Mouse (Mus musculus) neural tube, embryonic 13.5 days (tissue): Measurements from ENCODE around the gene Smarcb1. TPM values are rescaled to one million over a fixed set of nuclear protein-coding genes. Genes with fewer than 3 reads are reported as not detected.

Experiments used
- ATAC-seq: fragments of 200-750 bp; cut with Nextera tagmentation; 2 replicates; pipeline ENCODE4 v1.8.0; 2017; ENCODE audit warnings: low read depth, mild to moderate bottlenecking, moderate TSS enrichment, moderate library complexity
- H3K27ac ChIP-seq: fragments of 300-500 bp; sonication (generic); replicated peaks from 2 replicates; pipeline ENCODE4 v1.5.1; 2015; ENCODE audit warnings: moderate library complexity, mild to moderate bottlenecking, inconsistent platforms
- H3K27me3 ChIP-seq: fragments of 300-500 bp; sonication (generic); 2 replicates; pipeline ENCODE4 v1.6.1; 2015; ENCODE audit warnings: mild to moderate bottlenecking, inconsistent platforms
- H3K36me3 ChIP-seq: fragments of 300-500 bp; sonication (generic); 2 replicates; pipeline ENCODE4 v1.6.1; 2015; ENCODE audit warnings: mild to moderate bottlenecking, inconsistent platforms
- H3K4me1 ChIP-seq: fragments of 300-500 bp; sonication (generic); replicated peaks from 2 replicates; pipeline ENCODE4 v1.6.1; 2015; ENCODE audit warnings: inconsistent platforms
- H3K4me2 ChIP-seq: fragments of 300-500 bp; sonication (generic); 2 replicates; pipeline ENCODE4 v1.6.1; 2015; ENCODE audit warnings: inconsistent platforms, mild to moderate bottlenecking, moderate library complexity
- H3K4me3 ChIP-seq: fragments of 300-500 bp; sonication (generic); 2 replicates; pipeline ENCODE4 v1.5.1; 2015; ENCODE audit warnings: mild to moderate bottlenecking, inconsistent platforms
- H3K9ac ChIP-seq: fragments of 300-500 bp; sonication (generic); 2 replicates; pipeline ENCODE4 v1.6.1; 2015; ENCODE audit warnings: moderate library complexity, mild to moderate bottlenecking, inconsistent platforms
- H3K9me3 ChIP-seq: fragments of 300-500 bp; sonication (generic); 2 replicates; pipeline ENCODE4 v1.6.1; 2016; ENCODE audit warnings: inconsistent platforms
- WGBS: fragments of 180-500 bp; shearing (Covaris S2); methylation state at CpG from one replicate; pipeline ENCODE4 v1.1.7; 2015; 5-methylcytosine and 5-hydroxymethylcytosine counted together
- polyA plus RNA-seq: library from polyadenylated mRNA; unstranded; fragments of >200 nt; fragmentation: Nextera tagmentation; extraction: Ambion mirVana; gene quantifications from 2 replicates; pipeline ENCODE4 v1.2.1, GENCODE M21; 2015

Smarcb1 gene
- polyA plus RNA-seq: 279 and 287 TPM in 2 replicates

DNA sequence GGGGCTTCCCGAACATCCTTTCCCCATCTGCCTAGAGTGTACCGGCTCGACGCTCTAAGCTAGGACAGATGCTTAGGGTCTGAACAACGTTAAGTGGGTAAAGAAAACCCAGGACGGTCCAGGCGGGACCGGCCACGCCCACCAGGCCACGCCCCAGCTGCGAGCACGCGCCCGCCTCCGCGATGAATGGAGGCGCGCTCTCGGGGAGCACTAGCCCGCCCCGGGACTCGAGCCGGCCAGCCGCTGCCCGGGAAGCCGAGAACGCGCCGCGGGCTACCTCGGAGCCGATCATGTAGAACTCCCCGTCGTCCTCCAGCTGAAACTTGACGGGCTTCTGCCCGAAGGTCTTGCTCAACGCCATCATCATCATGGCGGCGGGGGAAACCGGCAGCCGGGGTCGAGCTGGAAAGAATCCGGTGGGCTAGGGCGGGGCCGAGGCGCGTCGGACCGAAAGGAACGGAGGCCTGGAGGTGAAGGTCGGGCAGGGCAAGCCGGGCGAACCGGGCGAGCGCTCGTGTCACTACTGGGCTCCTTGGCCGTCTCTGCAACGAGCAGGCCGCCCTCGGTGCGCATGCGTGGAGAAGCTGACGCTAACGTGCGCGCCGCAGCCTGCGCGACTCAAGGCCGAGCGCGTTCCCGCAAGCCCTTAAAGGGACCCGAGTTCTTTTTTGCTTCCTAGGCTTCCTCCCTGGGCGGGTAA, at the start of gene Smarcb1:
Gene Smarcb1 (minus strand): TSS at position 592 of the 700 bp plus-strand sequence.
- no peaks in the 10 kb centered on the region for H3K9me3 ChIP-seq
- peak within 1 kb of the TSS; percentile 98 for H3K9ac ChIP-seq
- peaks cover 56% of the 10 kb centered on the region for H3K4me1 ChIP-seq
- H3K4me2 ChIP-seq: peak within 1 kb of the TSS; percentile 89
- peaks cover 24% of the 10 kb centered on the region for H3K36me3 ChIP-seq
- peak within 1 kb of the TSS; percentile 89 for H3K4me3 ChIP-seq
- H3K27ac ChIP-seq: peak within 1 kb of the TSS; percentile 99
- WGBS: under 1% methylated on average over 76 of the region's 76 CpGs
- peak; percentile 92 for ATAC-seq
- H3K27me3 ChIP-seq: no peaks in the 10 kb centered on the region

DNA sequence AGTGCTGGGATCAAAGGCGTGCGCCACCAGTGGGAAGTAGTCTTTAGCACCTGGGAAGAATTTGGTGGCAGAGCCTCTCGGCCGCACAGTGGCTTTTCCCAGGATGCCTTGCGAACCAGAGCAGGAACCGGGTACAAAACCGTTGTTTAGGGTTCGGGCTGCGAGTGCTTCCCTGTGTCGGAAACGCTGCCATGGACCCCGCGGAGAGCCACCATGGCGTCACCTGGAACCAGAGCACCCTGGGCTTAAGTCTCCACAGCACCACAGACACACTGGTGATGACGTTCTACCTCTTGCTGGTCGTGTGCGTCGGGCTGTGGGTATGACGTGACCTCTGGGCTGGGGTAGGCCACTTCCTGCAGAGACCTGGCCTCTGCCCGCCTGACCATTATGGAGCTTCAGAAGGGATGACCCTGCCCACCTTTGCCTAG, 33.0 kb upstream of the Smarcb1 start, which contains the start of gene Gm5134:
Gene Gm5134 (plus strand): TSS at position 134 of the 431 bp plus-strand sequence.
- H3K9ac ChIP-seq: no peak within 1 kb of the TSS
- H3K4me3 ChIP-seq: peak within 1 kb of the TSS; percentile 7; the same call in 1 of the 2 replicates
- H3K4me1 ChIP-seq: peaks cover 15% of the 10 kb centered on the region
- H3K9me3 ChIP-seq: no peaks in the 10 kb centered on the region
- H3K27me3 ChIP-seq: peaks cover 22% of the 10 kb centered on the region
- ATAC-seq: no peak
- peak within 1 kb of the TSS; percentile 40 for H3K4me2 ChIP-seq
- WGBS: 33% methylated on average over 20 of the region's 20 CpGs
- H3K36me3 ChIP-seq: no peaks in the 10 kb centered on the region
- H3K27ac ChIP-seq: no peak within 1 kb of the TSS

DNA sequence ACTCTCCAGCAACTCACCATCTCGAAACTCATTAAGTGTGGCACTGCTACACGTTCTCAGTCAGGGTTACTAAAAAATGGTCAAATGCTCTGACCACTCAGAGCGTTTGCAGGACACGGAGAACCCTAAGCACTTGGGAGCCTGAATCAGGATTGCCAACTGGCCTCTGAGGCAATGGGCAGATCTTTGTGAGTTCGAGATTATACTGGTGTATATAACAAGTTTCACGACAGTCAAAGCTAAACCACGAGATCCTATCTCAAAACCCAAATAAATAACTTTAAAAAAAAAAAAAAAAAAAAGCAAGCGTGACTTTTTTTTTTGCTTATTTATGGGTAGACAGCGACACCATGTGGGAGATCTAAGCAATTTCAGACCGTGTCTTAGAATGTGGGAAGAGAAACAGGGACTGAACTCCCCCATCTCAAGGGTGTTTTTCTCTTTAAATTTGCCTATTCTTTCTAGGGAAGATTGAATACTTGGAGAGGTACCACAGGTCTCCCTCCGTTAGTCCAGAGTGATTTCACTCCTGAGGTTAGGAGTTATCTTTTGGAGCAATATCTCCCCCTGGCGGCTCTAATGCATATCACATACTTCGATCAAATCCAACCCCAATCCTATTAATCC, 30.1 kb upstream of the Smarcb1 start:
- peak overlapping the region; percentile 41 for H3K4me3 ChIP-seq
- H3K4me1 ChIP-seq: peaks cover 15% of the 10 kb centered on the region
- peak overlapping the region; percentile 74 for H3K9ac ChIP-seq
- H3K36me3 ChIP-seq: no peaks in the 10 kb centered on the region
- no peaks in the 10 kb centered on the region for H3K9me3 ChIP-seq
- no peak overlapping the region for H3K27ac ChIP-seq
- WGBS: 5% methylated on average over 13 of the region's 13 CpGs
- peaks cover 38% of the 10 kb centered on the region for H3K27me3 ChIP-seq
- H3K4me2 ChIP-seq: peak overlapping the region; percentile 86
- peak; percentile 37; the same call in 1 of the 2 replicates for ATAC-seq

DNA sequence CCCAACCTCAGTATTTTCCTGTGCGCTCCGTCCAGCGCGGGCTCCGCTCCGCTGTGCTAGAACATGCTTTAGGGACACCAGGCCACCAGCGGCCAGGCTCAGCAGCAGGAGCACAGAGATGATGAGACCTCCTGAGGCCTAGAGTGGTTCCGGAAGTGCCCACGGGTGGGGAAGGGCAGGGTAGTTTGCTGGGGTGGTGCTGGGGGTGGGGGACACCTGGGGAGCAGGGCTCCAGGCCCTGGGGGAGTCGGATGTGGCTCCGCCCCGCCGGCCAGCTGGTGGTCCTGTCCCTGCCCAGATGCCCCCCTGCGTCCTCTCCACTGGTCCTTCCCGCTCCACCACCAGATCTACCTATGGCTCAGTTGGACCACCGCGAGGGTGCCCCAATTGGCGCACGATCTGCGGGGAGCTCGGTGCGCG, 29.4 kb upstream of the Smarcb1 start:
- H3K36me3 ChIP-seq: no peaks in the 10 kb centered on the region
- peak overlapping the region; percentile 41 for H3K4me3 ChIP-seq
- H3K4me2 ChIP-seq: peak overlapping the region; percentile 86
- H3K4me1 ChIP-seq: peaks cover 15% of the 10 kb centered on the region
- H3K9ac ChIP-seq: peak overlapping the region; percentile 74
- no peaks in the 10 kb centered on the region for H3K9me3 ChIP-seq
- H3K27me3 ChIP-seq: peaks cover 38% of the 10 kb centered on the region
- no peak overlapping the region for H3K27ac ChIP-seq
- ATAC-seq: peak; percentile 57
- 3% methylated on average over 23 of the region's 23 CpGs for WGBS

DNA sequence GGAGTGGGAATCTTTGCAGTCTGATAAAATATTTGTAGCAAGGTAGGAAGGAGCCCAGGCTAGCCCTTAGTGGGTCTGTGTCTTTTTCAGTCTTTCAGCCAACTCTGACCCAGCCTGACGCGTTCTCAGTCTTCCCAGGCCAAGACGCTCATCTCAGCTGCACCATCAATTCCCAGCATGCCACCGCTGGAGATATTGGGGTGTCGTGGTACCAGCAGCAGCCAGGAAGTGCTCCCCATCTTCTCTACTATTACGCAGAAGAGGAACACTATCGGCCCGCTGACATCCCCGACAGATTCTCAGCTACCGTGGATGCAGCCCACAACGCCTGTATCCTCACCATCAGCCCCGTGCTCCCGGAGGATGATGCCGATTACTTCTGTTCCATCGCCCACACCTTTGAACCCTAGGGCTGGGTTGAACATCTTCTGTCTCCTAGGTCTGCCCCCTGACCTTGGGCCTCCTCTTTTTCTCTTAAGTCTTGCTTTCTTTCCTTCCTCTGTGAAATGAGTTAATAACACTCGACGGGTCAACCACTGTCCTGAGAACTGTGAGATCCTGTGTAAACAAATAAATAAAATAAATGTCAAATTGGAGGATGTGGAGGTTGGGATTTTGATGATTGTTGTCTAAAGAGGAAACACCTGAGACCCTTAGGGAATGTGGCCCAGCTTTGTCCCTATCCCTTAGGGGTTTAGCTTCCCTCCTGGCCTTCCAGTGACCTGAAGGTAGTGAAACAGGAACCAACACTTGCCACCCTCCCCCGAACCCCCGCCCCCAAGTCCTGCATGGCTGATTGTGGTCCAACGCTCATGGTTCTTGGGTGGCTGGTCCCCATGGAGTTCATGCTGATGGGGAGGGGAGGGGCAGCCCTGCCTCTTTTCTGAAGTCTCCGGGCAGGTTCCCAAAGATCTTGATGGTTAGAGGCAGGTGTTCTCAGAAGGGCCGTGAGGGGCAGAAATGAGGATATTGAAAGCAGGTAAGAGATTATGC, 27.9 kb upstream of the Smarcb1 start:
- 83% methylated on average over 22 of the region's 22 CpGs for WGBS
- H3K9ac ChIP-seq: no peak overlapping the region
- H3K4me2 ChIP-seq: no peak overlapping the region
- H3K27me3 ChIP-seq: peaks cover 35% of the 10 kb centered on the region
- H3K4me1 ChIP-seq: peaks cover 15% of the 10 kb centered on the region
- H3K27ac ChIP-seq: no peak overlapping the region
- no peaks in the 10 kb centered on the region for H3K9me3 ChIP-seq
- no peak for ATAC-seq
- H3K36me3 ChIP-seq: no peaks in the 10 kb centered on the region
- no peak overlapping the region for H3K4me3 ChIP-seq

DNA sequence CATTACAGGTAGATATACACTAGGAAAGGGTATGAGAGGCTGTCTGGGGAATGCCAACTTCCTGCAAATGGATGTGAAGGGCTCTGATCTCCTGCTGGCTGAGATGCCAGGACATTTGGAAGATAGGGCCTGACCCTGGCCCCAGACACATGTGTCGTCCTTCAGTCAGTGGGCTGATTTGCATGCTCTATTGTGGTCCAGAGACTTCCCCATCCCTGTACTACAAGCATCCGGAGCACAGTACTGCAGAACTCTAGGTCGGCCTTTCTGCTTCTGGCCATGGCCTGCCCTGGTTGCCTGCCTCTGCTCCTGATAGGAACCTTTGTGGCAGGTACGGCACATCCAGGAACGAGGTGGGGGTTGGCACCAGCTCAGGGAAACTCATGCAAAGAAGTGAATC, 26.7 kb upstream of the Smarcb1 start:
- Histone ChIP-seq H3K4me3 (no peak overlapping the region), H3K9ac (no peak overlapping the region), H3K4me2 (no peak overlapping the region), H3K36me3 (no peaks in the 10 kb centered on the region), H3K4me1 (peaks cover 24% of the 10 kb centered on the region), H3K9me3 (no peaks in the 10 kb centered on the region), H3K27me3 (peaks cover 29% of the 10 kb centered on the region), H3K27ac (no peak overlapping the region)
- WGBS: 80% methylated on average over 5 of the region's 5 CpGs
- no peak for ATAC-seq

DNA sequence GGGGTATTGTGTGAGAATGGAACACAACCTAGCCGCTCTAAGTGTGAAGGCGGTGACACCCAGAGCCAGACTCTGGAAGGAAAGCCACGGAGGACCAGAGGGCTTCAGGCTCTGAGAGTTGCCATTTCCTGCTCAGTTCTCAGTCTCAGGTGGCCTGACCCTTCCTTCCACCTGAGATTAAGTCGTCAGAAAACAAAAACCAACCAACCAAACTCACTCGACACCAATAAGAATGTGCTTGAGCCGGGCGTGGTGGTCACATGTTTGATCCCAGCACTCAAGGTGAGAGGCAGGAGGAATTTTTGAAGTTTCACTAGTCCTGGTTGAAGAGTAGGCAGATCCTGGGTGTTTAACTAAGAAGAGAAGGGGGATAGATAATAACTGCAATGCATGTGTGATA, 24.5 kb upstream of the Smarcb1 start:
- no peak for ATAC-seq
- H3K9me3 ChIP-seq: no peaks in the 10 kb centered on the region
- no peak overlapping the region for H3K27ac ChIP-seq
- H3K27me3 ChIP-seq: peaks cover 25% of the 10 kb centered on the region
- no peak overlapping the region for H3K4me3 ChIP-seq
- H3K9ac ChIP-seq: no peak overlapping the region
- no peaks in the 10 kb centered on the region for H3K36me3 ChIP-seq
- H3K4me2 ChIP-seq: no peak overlapping the region
- H3K4me1 ChIP-seq: peaks cover 31% of the 10 kb centered on the region
- WGBS: 88% methylated on average over 7 of the region's 7 CpGs

DNA sequence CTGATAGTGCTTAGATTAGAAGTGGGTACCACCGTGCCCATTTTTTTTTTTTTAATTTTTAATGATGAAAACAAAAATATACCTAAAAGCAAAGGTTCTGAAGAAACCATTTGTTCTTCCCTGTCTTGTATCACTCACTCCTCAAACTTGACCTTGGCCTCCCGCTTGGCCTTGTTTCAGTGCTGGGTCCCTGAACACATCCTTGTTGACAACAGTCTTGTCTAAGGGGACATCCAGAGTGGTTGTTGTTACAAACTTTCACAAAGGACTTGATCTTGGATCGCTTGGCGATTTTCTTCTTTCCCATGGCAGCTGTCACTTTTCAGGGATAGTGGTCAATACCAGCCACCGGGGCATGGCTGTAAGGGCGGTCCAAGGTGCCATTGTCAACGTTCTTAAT, 23.8 kb upstream of the Smarcb1 start:
- Histone ChIP-seq H3K4me3 (no peak overlapping the region), H3K9ac (no peak overlapping the region), H3K4me2 (no peak overlapping the region), H3K4me1 (peaks cover 31% of the 10 kb centered on the region), H3K27me3 (peaks cover 23% of the 10 kb centered on the region), H3K36me3 (no peaks in the 10 kb centered on the region), H3K9me3 (no peaks in the 10 kb centered on the region), H3K27ac (no peak overlapping the region)
- ATAC-seq: no peak
- 92% methylated on average over 7 of the region's 7 CpGs for WGBS

DNA sequence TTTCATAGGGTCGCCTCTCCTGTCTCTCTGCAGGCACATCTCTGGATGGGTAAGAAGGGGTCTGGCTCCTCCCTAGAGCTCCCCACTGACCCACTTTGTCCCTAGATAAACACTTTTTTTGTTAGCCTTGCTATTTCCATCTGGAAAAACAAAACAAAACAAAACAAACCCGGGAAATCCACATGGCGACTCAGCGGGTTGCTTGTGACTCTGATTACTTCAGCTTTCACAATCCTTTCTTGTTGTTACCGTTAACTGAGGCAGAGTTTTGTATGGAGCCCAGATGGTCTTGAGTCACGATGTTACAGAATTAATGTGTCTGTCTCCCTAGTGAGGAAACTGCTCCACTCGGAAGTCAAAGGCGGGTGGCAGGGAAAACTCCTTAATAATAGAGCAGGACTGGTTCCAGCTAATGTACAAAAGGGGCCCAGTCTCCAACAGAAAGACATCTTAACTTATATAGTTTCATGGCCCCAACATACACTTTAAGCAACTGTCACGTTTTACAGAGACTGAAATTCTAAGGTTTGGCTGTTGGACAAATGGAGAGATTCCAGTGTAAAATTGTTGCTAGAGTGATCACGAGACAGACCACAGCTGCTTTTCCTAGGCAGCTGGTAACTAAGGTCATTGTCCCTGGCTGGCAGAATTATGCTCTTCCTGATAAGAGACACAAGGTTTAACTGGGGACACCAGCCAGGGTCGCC, 22.8 kb upstream of the Smarcb1 start:
- WGBS: 10% methylated on average over 11 of the region's 11 CpGs
- Histone ChIP-seq H3K27me3 (peaks cover 14% of the 10 kb centered on the region; the same call in 1 of the 2 replicates), H3K9ac (no peak overlapping the region), H3K36me3 (no peaks in the 10 kb centered on the region), H3K9me3 (no peaks in the 10 kb centered on the region), H3K4me2 (0 out of 2 replicates have a peak overlapping the region, but pooled peaks have one; percentile 14), H3K4me3 (no peak overlapping the region), H3K4me1 (peaks cover 30% of the 10 kb centered on the region), H3K27ac (peak overlapping the region; percentile 71)
- ATAC-seq: peak; percentile 64

DNA sequence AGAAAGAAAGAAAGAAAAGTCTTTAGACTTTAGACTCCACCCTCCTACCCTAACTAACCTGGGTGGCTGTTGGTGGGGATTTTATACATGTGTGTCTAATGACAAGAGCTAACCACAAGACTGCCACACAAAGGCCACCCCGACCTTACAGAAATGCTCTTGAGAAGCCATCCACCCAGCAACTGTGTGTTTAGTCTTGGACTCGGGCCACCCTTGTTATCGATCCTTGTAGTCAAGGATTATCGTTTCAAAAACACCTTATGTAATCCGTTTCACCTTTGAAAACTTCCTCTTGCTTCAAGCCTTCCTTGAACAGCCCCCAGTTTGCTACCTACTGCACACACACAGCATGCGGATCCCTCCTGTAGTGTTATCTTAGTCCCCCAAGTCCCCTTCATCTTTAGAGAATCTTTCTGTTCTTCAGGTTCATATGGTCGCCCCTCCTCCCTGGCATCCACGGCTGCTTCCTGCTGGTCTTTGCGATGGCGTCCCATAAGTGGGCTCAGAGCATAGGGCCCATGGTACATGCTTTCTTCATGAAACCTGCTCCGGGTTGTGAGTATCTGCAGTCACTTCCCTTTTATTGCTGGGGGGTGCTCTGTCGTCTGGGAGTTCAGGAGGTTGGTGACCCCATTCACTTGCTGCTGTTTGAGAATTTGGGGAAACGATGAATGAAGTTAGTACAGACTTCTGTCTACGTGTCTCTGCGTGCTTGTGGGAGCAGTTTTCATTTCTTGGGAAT, 21.5 kb upstream of the Smarcb1 start, which contains the start of gene Vpreb3:
Gene Vpreb3 (plus strand): TSS at position 322 of the 742 bp plus-strand sequence.
- Histone ChIP-seq H3K4me3 (no peak within 1 kb of the TSS), H3K9ac (no peak within 1 kb of the TSS), H3K36me3 (no peaks in the 10 kb centered on the region), H3K4me1 (peaks cover 32% of the 10 kb centered on the region), H3K9me3 (no peaks in the 10 kb centered on the region), H3K27ac (peak within 1 kb of the TSS; percentile 71), H3K27me3 (peaks cover 4% of the 10 kb centered on the region; the same call in 1 of the 2 replicates), H3K4me2 (0 out of 2 replicates have a peak within 1 kb of the TSS, but pooled peaks have one; percentile 14)
- no peak for ATAC-seq
- WGBS: 84% methylated on average over 15 of the region's 15 CpGs
